Mouse (Mus musculus): Measurements from ENCODE around the gene Myom3.

The Myom3 gene

DNA sequence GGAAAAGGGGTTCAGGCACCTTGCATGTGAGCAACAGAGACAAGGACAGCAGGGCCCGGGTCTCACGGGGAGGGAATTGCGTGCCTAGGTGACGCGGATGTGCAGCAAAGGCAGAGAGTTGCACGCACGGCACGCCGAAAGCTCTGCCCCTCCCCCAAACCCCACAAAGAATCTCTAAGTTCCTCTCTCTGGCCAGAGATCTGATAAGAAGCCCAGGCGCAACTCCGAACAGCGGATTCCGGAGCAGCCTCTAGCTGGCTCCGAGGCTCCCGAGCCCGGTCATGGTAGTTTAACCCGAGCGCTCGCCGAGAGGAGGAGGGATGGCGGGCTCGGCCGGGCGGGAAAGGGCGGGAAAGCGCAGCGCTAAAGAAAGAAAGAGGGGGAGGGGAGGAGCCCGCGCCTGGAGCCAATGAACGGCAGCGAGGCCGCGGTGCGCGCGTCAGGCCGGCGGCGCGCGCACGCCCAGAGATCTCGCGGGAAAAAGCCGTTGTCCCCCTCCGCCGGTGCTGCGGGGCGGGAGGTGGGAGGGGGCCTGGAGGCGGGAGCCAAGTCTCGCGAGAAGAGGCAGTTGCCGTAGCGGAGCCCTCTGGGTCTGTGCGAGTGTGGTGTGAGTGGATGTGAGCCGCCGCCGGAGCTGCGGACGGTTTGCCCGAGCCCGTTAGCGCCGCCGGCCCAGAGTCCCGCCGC lies 96.2 kb downstream of the Myom3 start, which contains the start of gene Srsf10:
Gene Srsf10, plus strand, starts transcription at position 212 of the 687 bp plus-strand sequence.
- peak; percentile 100 for DNase-seq (ENCODE audit: low read depth, low spot score)

DNA sequence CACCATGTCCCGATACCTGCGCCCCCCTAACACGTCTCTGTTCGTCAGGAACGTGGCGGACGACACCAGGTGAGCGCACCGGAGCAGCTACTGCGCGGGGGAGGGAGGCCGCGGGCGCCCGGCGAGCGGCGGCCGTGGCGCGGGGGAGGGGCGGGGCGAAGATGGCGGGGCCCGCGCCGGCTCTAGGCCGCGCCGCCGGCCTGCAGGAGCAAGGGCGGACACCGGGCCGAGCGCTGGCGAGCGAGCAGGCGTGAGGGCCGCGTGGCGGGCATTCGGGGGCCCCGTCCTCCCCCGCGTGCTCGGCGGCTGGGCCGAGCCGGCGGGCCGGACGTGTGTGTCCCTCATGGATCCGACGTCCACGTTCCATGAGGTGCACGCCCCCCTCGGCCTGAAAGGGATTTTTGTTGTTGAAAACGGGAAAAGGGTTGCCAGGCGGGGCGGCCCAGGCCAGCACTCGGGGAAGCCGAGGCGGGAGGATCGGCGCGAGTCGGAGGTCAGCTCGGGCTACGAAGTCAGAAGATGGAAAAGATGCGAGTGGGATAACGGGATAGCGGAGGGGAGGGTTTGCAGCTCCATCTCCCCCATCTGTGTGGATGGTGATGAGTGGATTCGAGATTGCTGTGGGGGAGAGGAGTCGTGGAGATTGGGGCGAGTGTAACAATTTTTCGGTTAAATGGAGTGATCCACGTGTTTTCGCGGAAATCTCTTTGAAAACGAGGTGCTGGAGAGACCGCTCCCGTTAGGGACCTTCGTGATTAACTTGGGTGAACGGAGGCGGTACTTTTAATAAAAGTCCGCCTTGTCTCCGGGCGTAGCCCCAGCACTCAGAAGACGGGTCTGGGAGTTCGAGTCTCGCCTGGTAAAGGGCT lies 96.9 kb downstream of the Myom3 start:
- peak; percentile 77 for DNase-seq (ENCODE audit: low read depth, low spot score)

GRCm38 (mm10) chr4:135857597-135858186 lies 98.2 kb downstream of the Myom3 start:
- no peak for DNase-seq (ENCODE audit: low read depth, low spot score)
